In genomic region chr3:96729403-96729784, GRCm38 (mm10) we compare ENCODE assay signal across 7 mouse cellular contexts. TPM values are rescaled to one million over a fixed set of nuclear protein-coding genes. Genes with fewer than 3 reads are reported as not detected.
A peak's percentile ranks its signal among the peaks of the same experiment; 100 is the strongest.
DNase-seq lines count a peak whose midpoint lies in the region; ATAC-seq and TF ChIP-seq lines count a peak whose summit lies in the region.

No protein-coding gene starts in this region.

- peak; percentile 31 for TF ChIP-seq CTCF in left cerebral cortex, adult 2 months (IDR thresholded peaks at IDR 0.05)

- H3K4me2 ChIP-seq in embryonic facial prominence, embryonic 14.5 days (ENCODE audit: low read depth, low read length): peak overlapping the region; percentile 81; the same call in 1 of the 2 replicates
- peak overlapping the region; percentile 87 for H3K4me2 ChIP-seq in myocyte (ENCODE audit: low read depth)

- peaks cover 78% of the 10 kb centered on the region for H3K79me2 ChIP-seq in myocyte (ENCODE audit: control insufficient read depth, insufficient read depth)

- H3K27me3 ChIP-seq in embryonic facial prominence, embryonic 14.5 days (replicated peaks; ENCODE audit: control insufficient read depth, insufficient read depth, low read length): no peaks in the 10 kb centered on the region
- no peaks in the 10 kb centered on the region for H3K27me3 ChIP-seq in myocyte (ENCODE audit: control insufficient read depth, insufficient read depth, insufficient read length)

- no peak for TF ChIP-seq POLR2A in myocyte (IDR thresholded peaks at IDR 0.05; ENCODE audit: insufficient read length, low read depth)

- no peaks in the 10 kb centered on the region for H3K36me3 ChIP-seq in embryonic facial prominence, embryonic 14.5 days (ENCODE audit: control insufficient read depth, insufficient read depth, low read length)
- H3K36me3 ChIP-seq in myocyte (ENCODE audit: control insufficient read depth, insufficient read depth): no peaks in the 10 kb centered on the region

- DNase-seq in left cerebral cortex, adult 2 months (ENCODE audit: extremely low spot score in 1 of 2, low spot score in 2 of 2): no peak
- DNase-seq in left cerebral cortex, postnatal 4 days: no peak
- DNase-seq in NIH3T3 (ENCODE audit: low read depth): peak; percentile 73
- DNase-seq in embryonic facial prominence, embryonic 14.5 days (ENCODE audit: low spot score): peak; percentile 48
- no peak for DNase-seq in lung, postnatal 4 days
- DNase-seq in ovary, adult 18-20 months (ENCODE audit: low spot score): no peak

- H3K4me1 ChIP-seq in embryonic facial prominence, embryonic 14.5 days (ENCODE audit: control insufficient read depth, insufficient read depth, low read length): peaks cover 22% of the 10 kb centered on the region

- intact Hi-C loops in left cerebral cortex, adult 2 months (cut with DNase I): loop anchor here (10.0 kb wide), 1 partner anchor 145 kb away; no protein-coding TSS in a partner anchor
- intact Hi-C loops in left cerebral cortex, postnatal 4 days (cut with DNase I): no loop called here

- H3K27ac ChIP-seq in left cerebral cortex, adult 2 months: no peak overlapping the region
- no peak overlapping the region for H3K27ac ChIP-seq in embryonic facial prominence, embryonic 14.5 days (replicated peaks; ENCODE audit: low read depth, low read length)

- H3K9me3 ChIP-seq in embryonic facial prominence, embryonic 14.5 days (ENCODE audit: control insufficient read depth, low read length): no peaks in the 10 kb centered on the region

- H3K4me3 ChIP-seq in left cerebral cortex, adult 2 months: peak overlapping the region; percentile 96
- H3K4me3 ChIP-seq in embryonic facial prominence, embryonic 14.5 days (ENCODE audit: low read depth, low read length): no peak overlapping the region
- peak overlapping the region; percentile 88 for H3K4me3 ChIP-seq in myocyte

- no peak overlapping the region for H3ac ChIP-seq in myocyte (ENCODE audit: control insufficient read depth, insufficient read length)

- no peak for ATAC-seq in embryonic facial prominence, embryonic 14.5 days (ENCODE audit: low read depth)

- no peak overlapping the region for H3K9ac ChIP-seq in embryonic facial prominence, embryonic 14.5 days (ENCODE audit: low read depth, low read length)

- WGBS in embryonic facial prominence, embryonic 14.5 days: 28% methylated on average over 3 of the region's 3 CpGs

TF ChIP-seq in myocyte, 11 proteins besides CTCF, POLR2A, EP300 and RAD21:
- TF ChIP-seq MYOG (IDR thresholded peaks at IDR 0.05; ENCODE audit: control insufficient read depth in 1 of 3, insufficient read depth in 1 of 3, insufficient read length in 2 of 3, low read depth in 2 of 3): no peak
- no peak for TF ChIP-seq E2F4 (IDR thresholded peaks at IDR 0.05; ENCODE audit: insufficient read depth)
- no peak for TF ChIP-seq SRF (IDR thresholded peaks at IDR 0.05; ENCODE audit: control insufficient read depth, insufficient read length, low read depth)
- no peak for TF ChIP-seq MYOD1 (IDR thresholded peaks at IDR 0.05; ENCODE audit: control insufficient read depth in 1 of 3, insufficient read length in 2 of 3, low read depth in 2 of 3)
- TF ChIP-seq TCF3 (IDR thresholded peaks at IDR 0.05; ENCODE audit: insufficient read length, low read depth): no peak
- TF ChIP-seq CEBPB (IDR thresholded peaks at IDR 0.05; ENCODE audit: insufficient read depth, poor library complexity, severe bottlenecking): no peak
- no peak for TF ChIP-seq MAX (IDR thresholded peaks at IDR 0.05; ENCODE audit: low read depth)
- TF ChIP-seq POLR2AphosphoS2 (IDR thresholded peaks at IDR 0.05; ENCODE audit: insufficient read length, low read depth): no peak
- no peak for TF ChIP-seq REST (IDR thresholded peaks at IDR 0.05; ENCODE audit: insufficient read depth, insufficient read length)

RNA-seq across cellular contexts. Expression of gene Rnf115, which starts 1.9 kb away (rescaled TPM):
- total RNA-seq in left cerebral cortex, adult 2 months (2021): 10 to 100 TPM; 58.3 to 61.9 TPM
- 10 to 100 TPM; 44.3 to 50.0 TPM for total RNA-seq in left cerebral cortex, postnatal 4 days (2021)
- 45.6 and 48.5 TPM in 2 replicates for polyA plus RNA-seq in embryonic facial prominence, embryonic 14.5 days (2014; fragmentation: Nextera tagmentation; extraction: Ambion mirVana)
- polyA plus RNA-seq in myocyte (2012; fragmentation: generic; extraction: Trizol): 10.1 TPM

RNA-seq across cellular contexts. Expression of gene Polr3c, which starts 2.0 kb away (rescaled TPM):
- total RNA-seq in left cerebral cortex, adult 2 months (2021): 10 to 100 TPM; 22.7 to 25.3 TPM
- 10 to 100 TPM; 27.0 to 28.0 TPM for total RNA-seq in left cerebral cortex, postnatal 4 days (2021)
- 21.0 and 25.0 TPM in 2 replicates for polyA plus RNA-seq in embryonic facial prominence, embryonic 14.5 days (2014; fragmentation: Nextera tagmentation; extraction: Ambion mirVana)
- polyA plus RNA-seq in myocyte (2012; fragmentation: generic; extraction: Trizol): 46.6 TPM

RNA-seq across cellular contexts. Expression of gene Nudt17, which starts 21.0 kb away (rescaled TPM):
- 10 to 100 TPM in 1 of 2 experiments, 1 to 10 TPM in 1; 8.7 to 10.4 TPM for total RNA-seq in left cerebral cortex, adult 2 months (2021)
- total RNA-seq in left cerebral cortex, postnatal 4 days (2021): 1 to 10 TPM; 5.3 to 5.4 TPM
- 9.5 and 11.8 TPM in 2 replicates for polyA plus RNA-seq in embryonic facial prominence, embryonic 14.5 days (2014; fragmentation: Nextera tagmentation; extraction: Ambion mirVana)
- 6.8 TPM for polyA plus RNA-seq in myocyte (2012; fragmentation: generic; extraction: Trizol)

RNA-seq across cellular contexts. Expression of gene Pias3, which starts 33.2 kb away (rescaled TPM):
- total RNA-seq in left cerebral cortex, adult 2 months (2021): 10 to 100 TPM; 23.6 to 30.3 TPM
- 10 to 100 TPM; 31.9 to 36.0 TPM for total RNA-seq in left cerebral cortex, postnatal 4 days (2021)
- polyA plus RNA-seq in embryonic facial prominence, embryonic 14.5 days (2014; fragmentation: Nextera tagmentation; extraction: Ambion mirVana): 45.1 and 48.9 TPM in 2 replicates
- 16.7 TPM for polyA plus RNA-seq in myocyte (2012; fragmentation: generic; extraction: Trizol)

RNA-seq across cellular contexts. Expression of gene Ankrd35, which starts 59.5 kb away (rescaled TPM):
- 1 to 10 TPM; 8.3 to 9.5 TPM for total RNA-seq in left cerebral cortex, adult 2 months (2021)
- total RNA-seq in left cerebral cortex, postnatal 4 days (2021): 1 to 10 TPM; 6.0 to 7.0 TPM
- polyA plus RNA-seq in embryonic facial prominence, embryonic 14.5 days (2014; fragmentation: Nextera tagmentation; extraction: Ambion mirVana): 2.9 and 3.6 TPM in 2 replicates
- polyA plus RNA-seq in myocyte (2012; fragmentation: generic; extraction: Trizol): 0.37 TPM

Comparison
In these comparisons a context has a peak if more than half of its experiments do, and no peak if none do; other contexts are left out.
1. DNase-seq: peak in NIH3T3 (single experiment) and embryonic facial prominence, embryonic 14.5 days (single experiment); none in left cerebral cortex, adult 2 months (0 of 2), left cerebral cortex, postnatal 4 days (single experiment), lung, postnatal 4 days (0 of 2) and ovary, adult 18-20 months (single experiment).